Mouse (Mus musculus) liver, postnatal 0 days (tissue): Measurements from ENCODE around the gene Gm4924. TPM values are rescaled to one million over a fixed set of nuclear protein-coding genes. Genes with fewer than 3 reads are reported as not detected.

ENCODE experiments used
- ATAC-seq: fragments of 200-750 bp; cut with Nextera tagmentation; 2 replicates; pipeline ENCODE4 v1.8.0; 2017; ENCODE audit warnings: mild to moderate bottlenecking, moderate library complexity
- DNase-seq: peaks from one replicate; pipeline ENCODE4 v3.0.0-alpha.2; 2016
- H3K27ac ChIP-seq: fragments of 300-500 bp; sonication (generic); 2 replicates; pipeline ENCODE4 v1.5.1; 2014; ENCODE audit warnings: antibody characterized with exemption, moderate library complexity, mild to moderate bottlenecking, low read depth
- H3K27me3 ChIP-seq: fragments of 300-500 bp; sonication (generic); 2 replicates; pipeline ENCODE4 v1.6.1; 2014; ENCODE audit warnings: low read length, control low read depth, mixed read lengths; ENCODE audit not compliant: insufficient read depth
- H3K36me3 ChIP-seq: fragments of 300-500 bp; sonication (generic); replicated peaks from 2 replicates; pipeline ENCODE4 v1.6.1; 2014; ENCODE audit warnings: mild to moderate bottlenecking, control low read depth, low read length, moderate library complexity, mixed read lengths; ENCODE audit not compliant: insufficient read depth
- H3K4me1 ChIP-seq: fragments of 300-500 bp; sonication (generic); 2 replicates; pipeline ENCODE4 v1.6.1; 2014; ENCODE audit warnings: antibody characterized with exemption, mild to moderate bottlenecking, control low read depth; ENCODE audit not compliant: insufficient read depth
- H3K4me2 ChIP-seq: fragments of 300-500 bp; sonication (generic); 2 replicates; pipeline ENCODE4 v1.6.1; 2014; ENCODE audit warnings: low read depth, mild to moderate bottlenecking, low read length, moderate library complexity, mixed read lengths
- H3K4me3 ChIP-seq: fragments of 300-500 bp; sonication (generic); 2 replicates; pipeline ENCODE4 v1.5.1; 2014; ENCODE audit warnings: low read depth, low read length
- H3K9ac ChIP-seq: fragments of 300-500 bp; sonication (generic); replicated peaks from 2 replicates; pipeline ENCODE4 v1.6.1; 2014; ENCODE audit warnings: mild to moderate bottlenecking, moderate library complexity
- H3K9me3 ChIP-seq: fragments of 300-500 bp; sonication (generic); 2 replicates; pipeline ENCODE4 v1.6.1; 2016; ENCODE audit warnings: mild to moderate bottlenecking, control low read depth, low read length, mixed read lengths
- CTCF ChIP-seq: sonication (generic); IDR thresholded peaks from 2 replicates; pipeline ENCODE4 v1.5.1; 2016; ENCODE audit warnings: antibody characterized with exemption, low read depth
- EP300 ChIP-seq: IDR thresholded peaks from 2 replicates; pipeline ENCODE4 v1.6.1; 2016; ENCODE audit warnings: antibody characterized with exemption, low read depth, mild to moderate bottlenecking
- WGBS: fragments of 180-500 bp; shearing (Covaris S2); extraction: QIAGEN DNeasy Blood & Tissue Kit; methylation state at CpG from one replicate; pipeline ENCODE4 v1.1.7; 2014; ENCODE audit not compliant: insufficient replicate concordance; 5-methylcytosine and 5-hydroxymethylcytosine counted together
- polyA plus RNA-seq: library from polyadenylated mRNA; unstranded; fragments of >200 nt; fragmentation: Nextera tagmentation; extraction: Ambion mirVana; gene quantifications from 2 replicates; pipeline ENCODE4 v1.2.1, GENCODE M21; 2015

The Gm4924 gene
- polyA plus RNA-seq: 0.72 and 1.1 TPM in 2 replicates

DNA sequence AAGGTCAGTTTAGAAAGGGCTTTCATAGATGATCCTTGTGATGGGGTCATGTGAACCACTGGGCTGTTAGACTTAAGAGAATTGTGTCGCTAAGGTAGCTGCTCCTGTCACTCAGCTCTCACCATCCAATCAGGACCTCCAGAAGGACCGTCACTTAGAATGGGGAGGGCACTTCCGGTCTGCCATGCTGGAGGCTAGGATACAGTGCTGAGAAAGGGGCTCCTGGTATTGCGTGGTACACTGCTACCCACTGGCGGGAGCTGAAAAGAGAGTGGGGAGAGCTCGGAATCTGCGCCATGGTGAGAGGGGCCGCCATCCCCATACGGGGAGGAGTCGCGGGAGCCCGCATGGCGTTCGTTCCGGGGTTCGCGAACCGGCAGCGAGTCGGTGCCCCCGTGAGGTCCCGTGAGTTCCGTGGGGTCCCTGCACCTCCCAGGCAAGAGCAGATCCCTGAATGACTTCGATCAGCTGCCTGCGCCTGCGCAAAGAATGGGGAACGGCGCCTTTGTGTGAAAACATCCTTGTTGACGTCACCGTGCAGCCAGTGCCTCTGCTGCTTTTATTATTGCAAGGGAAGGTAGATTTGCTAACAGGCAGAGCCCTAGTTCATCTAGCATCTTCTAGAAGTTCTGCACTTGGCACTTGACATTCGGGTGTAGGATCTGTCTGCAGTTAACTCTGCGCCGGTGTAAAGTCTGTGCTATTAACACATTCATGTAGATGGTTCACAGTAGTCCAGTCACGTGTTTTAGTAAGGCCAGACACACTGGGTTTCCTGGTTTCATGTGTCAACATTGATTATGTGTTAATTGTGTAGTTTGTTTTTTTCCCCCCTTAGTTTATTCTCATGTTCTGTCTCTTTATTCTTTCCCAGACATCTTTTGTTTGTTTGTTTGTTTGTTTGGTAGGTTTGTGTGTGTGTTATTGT is at the start of gene Gm4924:
Gene Gm4924, plus strand, starts transcription at position 173 of the 928 bp plus-strand sequence.
- Histone ChIP-seq H3K9ac (peak within 1 kb of the TSS; percentile 62), H3K27me3 (no peaks in the 10 kb centered on the region), H3K4me2 (peak within 1 kb of the TSS; percentile 70), H3K4me3 (peak within 1 kb of the TSS; percentile 62), H3K4me1 (0 out of 2 replicates have a peak, but pooled peaks cover 3% of the 10 kb centered on the region), H3K36me3 (no peaks in the 10 kb centered on the region), H3K9me3 (0 out of 2 replicates have a peak, but pooled peaks cover 2% of the 10 kb centered on the region), H3K27ac (peak within 1 kb of the TSS; percentile 56; the same call in 1 of the 2 replicates)
- ATAC-seq (peak; percentile 97), DNase-seq (peak; percentile 69)
- 6% methylated on average over 34 of the region's 34 CpGs for WGBS
- TF ChIP-seq CTCF (no peak), EP300 (no peak)

DNA sequence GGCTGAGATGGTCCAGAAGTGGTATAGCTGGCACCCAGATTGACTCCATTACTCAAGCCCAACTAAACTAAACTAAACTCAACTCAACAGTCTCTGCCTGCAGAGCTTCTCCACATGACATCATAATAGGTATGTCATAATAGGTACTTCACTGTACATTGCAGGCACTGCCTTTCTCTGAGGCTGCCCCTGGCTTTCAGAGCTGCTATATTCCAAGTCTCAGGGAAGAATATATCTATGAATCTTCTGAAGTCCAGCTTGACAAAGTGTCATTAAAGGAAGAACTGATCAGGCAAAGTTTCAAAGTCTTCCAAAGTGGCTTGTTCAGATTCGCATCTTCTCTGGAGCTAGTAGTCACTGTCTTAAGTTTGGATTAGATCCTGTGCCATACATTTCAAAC is 37.6 kb upstream of the Gm4924 start, which contains the start of gene 4932415D10Rik:
Gene 4932415D10Rik, minus strand, starts transcription at position 101 of the 400 bp plus-strand sequence.
- no peak within 1 kb of the TSS for H3K27ac ChIP-seq

DNA sequence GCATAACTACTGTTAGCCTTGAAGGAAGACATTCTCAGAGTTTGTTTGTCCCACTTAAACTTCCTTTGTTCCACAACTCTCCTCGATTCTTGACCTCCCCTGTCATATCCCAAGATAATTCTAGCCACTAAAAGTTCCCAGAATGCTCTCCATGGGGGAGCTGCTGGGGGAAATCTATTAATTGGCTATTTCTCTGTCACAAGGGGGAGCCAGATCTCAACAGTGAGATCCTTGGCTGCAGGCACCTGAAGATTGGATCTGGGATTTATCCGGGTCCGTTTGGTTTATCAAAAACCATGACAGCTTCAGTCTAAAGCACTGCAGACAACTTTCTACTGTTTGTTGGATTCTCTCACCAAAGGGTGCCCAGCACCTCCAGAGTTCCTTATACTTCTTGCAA is 33.9 kb upstream of the Gm4924 start:
- H3K9me3 ChIP-seq: no peaks in the 10 kb centered on the region
- H3K4me2 ChIP-seq: no peak overlapping the region
- H3K27ac ChIP-seq: no peak overlapping the region
- ATAC-seq (no peak), DNase-seq (no peak)
- no peak overlapping the region for H3K4me3 ChIP-seq
- no peaks in the 10 kb centered on the region for H3K36me3 ChIP-seq
- no peaks in the 10 kb centered on the region for H3K4me1 ChIP-seq
- H3K27me3 ChIP-seq: no peaks in the 10 kb centered on the region
- WGBS: 51% methylated on average over 3 of the region's 3 CpGs
- TF ChIP-seq EP300: no peak
- no peak for TF ChIP-seq CTCF
- H3K9ac ChIP-seq: no peak overlapping the region

More for the DNA sequence above, 37.6 kb upstream of the Gm4924 start, which contains the start of gene 4932415D10Rik:
- DNase-seq: no peak
- no peak for TF ChIP-seq EP300
- no peak for TF ChIP-seq CTCF
- no peak within 1 kb of the TSS for H3K4me3 ChIP-seq
- no peaks in the 10 kb centered on the region for H3K4me1 ChIP-seq
- 66% methylated on average over 1 of the region's 1 CpGs for WGBS
- H3K9me3 ChIP-seq: no peaks in the 10 kb centered on the region
- H3K4me2 ChIP-seq: no peak within 1 kb of the TSS
- ATAC-seq: no peak
- H3K36me3 ChIP-seq: no peaks in the 10 kb centered on the region
- no peak within 1 kb of the TSS for H3K9ac ChIP-seq
- no peaks in the 10 kb centered on the region for H3K27me3 ChIP-seq

DNA sequence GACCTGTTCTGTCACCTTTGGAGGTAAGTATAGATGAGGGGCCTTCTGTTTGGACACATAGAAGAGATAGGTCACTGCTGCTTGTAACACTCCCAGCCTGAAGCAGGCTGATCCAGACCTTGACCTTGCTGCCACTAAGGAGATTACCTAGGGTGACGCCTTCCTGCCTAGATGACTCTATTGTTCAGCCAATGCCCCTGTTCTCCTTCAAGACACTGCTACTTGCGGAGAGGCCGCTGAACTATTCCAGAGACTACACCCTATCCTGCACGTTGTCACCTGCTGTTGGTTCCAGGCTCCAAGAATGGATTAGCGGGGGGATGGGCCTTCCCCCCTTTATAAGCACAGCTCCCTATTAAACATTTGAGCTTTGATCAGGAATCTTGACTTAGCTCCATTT is 24.2 kb upstream of the Gm4924 start:
- no peaks in the 10 kb centered on the region for H3K36me3 ChIP-seq
- no peak overlapping the region for H3K4me3 ChIP-seq
- ATAC-seq (no peak), DNase-seq (no peak)
- no peak overlapping the region for H3K4me2 ChIP-seq
- H3K27me3 ChIP-seq: no peaks in the 10 kb centered on the region
- 80% methylated on average over 5 of the region's 5 CpGs for WGBS
- H3K9me3 ChIP-seq: no peaks in the 10 kb centered on the region
- H3K9ac ChIP-seq: no peak overlapping the region
- H3K4me1 ChIP-seq: no peaks in the 10 kb centered on the region
- H3K27ac ChIP-seq: no peak overlapping the region
- TF ChIP-seq EP300 (no peak), CTCF (no peak)

DNA sequence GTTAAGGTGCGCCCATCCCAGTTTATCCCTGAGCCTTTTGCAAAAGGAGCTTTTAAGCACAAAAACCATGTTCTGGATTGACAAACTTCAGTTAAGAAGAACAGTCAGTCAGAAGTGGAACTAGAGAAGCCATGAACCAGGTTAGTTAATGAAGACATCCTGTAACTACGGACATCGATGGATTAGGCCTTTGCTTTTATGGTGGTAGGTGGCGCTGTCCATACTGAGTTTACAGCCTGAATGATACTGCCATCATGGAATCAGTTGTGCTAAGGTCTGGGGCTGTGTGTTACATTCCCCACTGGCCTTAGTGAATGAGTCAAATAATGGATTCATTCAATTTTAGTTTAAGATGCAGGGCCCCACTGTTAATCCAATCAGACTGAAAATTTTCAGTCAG is 1.3 kb downstream of the Gm4924 start:
- H3K9ac ChIP-seq: no peak overlapping the region
- TF ChIP-seq EP300 (no peak), CTCF (no peak)
- WGBS: 90% methylated on average over 4 of the region's 4 CpGs
- no peak overlapping the region for H3K27ac ChIP-seq
- H3K36me3 ChIP-seq: no peaks in the 10 kb centered on the region
- H3K4me1 ChIP-seq: 0 out of 2 replicates have a peak, but pooled peaks cover 3% of the 10 kb centered on the region
- H3K4me2 ChIP-seq: no peak overlapping the region
- H3K27me3 ChIP-seq: no peaks in the 10 kb centered on the region
- no peak for ATAC-seq
- no peak for DNase-seq
- H3K4me3 ChIP-seq: no peak overlapping the region
- 0 out of 2 replicates have a peak, but pooled peaks cover 2% of the 10 kb centered on the region for H3K9me3 ChIP-seq

DNA sequence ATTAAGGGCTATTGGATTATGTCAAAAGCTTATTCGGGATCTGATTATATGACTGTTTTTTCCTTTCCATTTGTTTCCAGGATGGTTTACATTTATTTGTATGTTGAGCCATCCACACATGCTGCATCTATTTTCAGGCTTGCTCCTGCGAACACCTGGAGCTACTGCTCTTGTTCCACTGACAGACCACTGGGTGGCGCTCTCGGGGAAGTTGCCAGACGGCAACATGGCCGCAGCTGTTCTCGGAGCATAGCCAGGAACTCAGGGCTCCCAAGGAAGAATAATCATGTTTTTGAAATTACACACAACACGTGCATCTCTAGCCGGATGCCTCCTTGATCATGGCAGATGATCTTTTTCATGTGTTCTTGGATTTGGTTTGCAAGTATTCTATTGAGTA is 7.9 kb downstream of the Gm4924 start:
- Histone ChIP-seq H3K9me3 (peaks cover 12% of the 10 kb centered on the region; the same call in 1 of the 2 replicates), H3K4me2 (no peak overlapping the region), H3K27ac (no peak overlapping the region), H3K27me3 (no peaks in the 10 kb centered on the region), H3K4me3 (no peak overlapping the region), H3K36me3 (no peaks in the 10 kb centered on the region), H3K9ac (no peak overlapping the region), H3K4me1 (no peaks in the 10 kb centered on the region)
- TF ChIP-seq CTCF (no peak), EP300 (no peak)
- DNase-seq (no peak), ATAC-seq (no peak)
- 80% methylated on average over 9 of the region's 9 CpGs for WGBS
